Mouse (Mus musculus): Measurements from ENCODE around the gene Ccdc93. TPM values are rescaled to one million over a fixed set of nuclear protein-coding genes. Genes with fewer than 3 reads are reported as not detected.

Gene Ccdc93
- polyA plus RNA-seq, 1 experiment, result 2.6 TPM

DNA sequence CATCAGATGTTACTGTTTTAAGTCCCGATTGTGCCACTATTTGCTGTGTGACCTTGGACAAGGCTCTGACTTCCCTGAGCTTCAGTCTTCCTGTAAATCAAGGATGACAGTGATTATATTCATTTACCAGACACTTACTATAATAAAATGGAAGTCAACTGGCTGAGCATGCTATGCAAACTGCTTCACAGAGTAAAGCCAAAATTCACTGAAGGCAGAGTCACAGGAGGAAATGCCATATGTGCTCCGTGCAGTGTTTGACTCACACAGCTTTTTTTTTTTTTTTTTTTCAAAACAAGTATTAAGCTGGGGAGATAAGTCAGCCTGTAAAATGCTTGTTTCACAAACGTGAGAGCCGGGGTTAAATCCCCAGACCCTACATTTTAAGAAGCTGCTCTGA, 34.3 kb upstream of the Ccdc93 start:
- Histone ChIP-seq H3K9me3 (no peaks in the 10 kb centered on the region), H3K4me1 (peaks cover 17% of the 10 kb centered on the region), H3K4me3 (replicated peaks) (no peak overlapping the region), H3K27me3 (replicated peaks) (no peaks in the 10 kb centered on the region), H3K36me3 (replicated peaks; ENCODE audit: low read length) (no peaks in the 10 kb centered on the region)
- TF ChIP-seq FLI1 (IDR thresholded peaks at IDR 0.05; ENCODE audit: low read length) (no peak), GATA1 (IDR thresholded peaks at IDR 0.05; ENCODE audit: borderline replicate concordance, low read length) (no peak)

DNA sequence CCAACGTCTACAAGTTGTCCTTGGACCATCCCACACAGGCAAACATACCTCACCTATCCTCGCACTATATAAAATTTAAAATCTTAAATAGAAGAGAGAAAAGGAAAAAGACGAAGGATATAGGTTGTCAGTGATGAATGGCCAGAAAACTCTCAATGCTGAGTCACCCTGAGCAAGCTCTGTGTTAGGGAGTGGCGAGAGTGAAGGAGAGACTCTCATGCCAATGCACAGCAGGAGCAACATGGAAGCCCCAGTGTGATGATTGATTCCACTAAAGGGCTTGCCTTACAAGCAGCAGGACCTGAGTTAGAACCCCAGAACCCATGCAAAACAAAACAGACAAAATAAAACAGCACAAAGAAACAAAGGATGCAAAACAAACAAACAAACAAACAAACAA, 32.6 kb upstream of the Ccdc93 start:
- Histone ChIP-seq H3K4me3 (replicated peaks) (no peak overlapping the region), H3K4me1 (peaks cover 17% of the 10 kb centered on the region), H3K36me3 (replicated peaks; ENCODE audit: low read length) (no peaks in the 10 kb centered on the region), H3K27me3 (replicated peaks) (no peaks in the 10 kb centered on the region), H3K9me3 (no peaks in the 10 kb centered on the region)
- TF ChIP-seq FLI1 (IDR thresholded peaks at IDR 0.05; ENCODE audit: low read length) (no peak), GATA1 (IDR thresholded peaks at IDR 0.05; ENCODE audit: borderline replicate concordance, low read length) (no peak)

DNA sequence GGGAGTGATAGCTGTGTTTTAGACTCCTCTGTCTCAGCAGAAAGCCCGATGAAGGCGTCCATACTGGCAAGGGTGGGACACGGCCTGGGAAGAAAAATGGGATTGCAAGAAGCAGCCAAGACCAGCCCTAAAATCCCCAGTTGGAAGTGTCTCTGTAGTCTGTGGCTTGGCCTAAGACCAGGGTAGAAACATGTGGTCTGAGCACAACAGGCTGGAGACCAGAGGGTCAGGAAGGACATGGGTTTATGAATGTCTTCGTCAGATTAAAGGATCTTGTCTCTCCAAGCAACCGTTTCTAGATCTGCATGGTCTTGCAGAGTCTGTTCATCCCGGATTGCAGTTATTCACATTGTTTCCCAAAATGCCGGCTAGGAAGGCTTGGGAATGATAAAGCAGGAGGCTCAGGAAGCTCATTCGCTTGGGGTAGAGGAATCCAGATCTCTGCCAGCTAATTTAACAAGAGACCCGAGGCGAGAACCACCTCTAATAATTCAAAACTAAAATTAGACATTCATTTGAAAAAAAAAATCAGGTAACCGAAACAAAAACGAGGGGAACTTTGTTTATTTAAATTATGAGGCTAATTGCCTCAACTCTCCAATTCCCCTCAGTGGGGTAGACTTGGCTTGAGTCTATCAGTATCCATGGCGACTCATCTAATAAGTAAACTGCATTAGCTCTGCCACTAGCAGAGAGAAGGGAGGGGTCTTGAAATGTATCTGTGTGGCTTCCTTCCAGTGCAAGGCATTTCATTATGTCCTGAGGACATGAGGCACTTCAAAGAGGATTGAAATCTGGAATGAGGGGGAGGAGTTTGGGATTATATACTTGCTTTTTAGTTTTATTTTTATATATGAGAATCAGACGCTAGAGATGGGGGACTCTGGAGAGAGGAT, 31.6 kb upstream of the Ccdc93 start:
- H3K27me3 ChIP-seq (replicated peaks), result no peaks in the 10 kb centered on the region
- no peak overlapping the region for H3K4me3 ChIP-seq (replicated peaks)
- H3K9me3 ChIP-seq, result no peaks in the 10 kb centered on the region
- H3K36me3 ChIP-seq (replicated peaks; ENCODE audit: low read length), result no peaks in the 10 kb centered on the region
- no peak for TF ChIP-seq FLI1 (IDR thresholded peaks at IDR 0.05; ENCODE audit: low read length)
- H3K4me1 ChIP-seq, result peaks cover 17% of the 10 kb centered on the region

DNA sequence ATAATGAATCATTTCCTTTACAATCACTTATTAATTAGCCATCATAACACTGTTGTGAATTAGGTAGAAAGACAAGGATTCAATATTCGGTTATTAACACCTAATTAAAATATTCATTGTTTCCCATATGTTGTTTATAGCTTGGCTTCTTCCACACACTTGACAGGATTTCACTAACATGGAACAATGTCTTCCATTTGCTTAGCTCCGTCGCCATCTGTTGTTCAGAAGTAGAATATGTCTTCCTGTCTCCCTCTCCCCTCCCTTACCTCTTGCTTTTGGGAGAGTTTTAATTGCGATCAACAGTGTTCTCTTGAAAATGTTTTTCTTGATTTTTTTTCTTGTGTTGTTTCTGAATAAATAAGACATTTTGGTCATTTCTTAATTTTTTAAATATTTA, 30.6 kb upstream of the Ccdc93 start:
- Histone ChIP-seq H3K36me3 (replicated peaks; ENCODE audit: low read length) (no peaks in the 10 kb centered on the region), H3K4me3 (replicated peaks) (no peak overlapping the region), H3K9me3 (no peaks in the 10 kb centered on the region), H3K27me3 (replicated peaks) (no peaks in the 10 kb centered on the region), H3K4me1 (peaks cover 14% of the 10 kb centered on the region)
- TF ChIP-seq FLI1 (IDR thresholded peaks at IDR 0.05; ENCODE audit: low read length), result no peak
- TF ChIP-seq GATA1 (IDR thresholded peaks at IDR 0.05; ENCODE audit: borderline replicate concordance, low read length), result no peak

DNA sequence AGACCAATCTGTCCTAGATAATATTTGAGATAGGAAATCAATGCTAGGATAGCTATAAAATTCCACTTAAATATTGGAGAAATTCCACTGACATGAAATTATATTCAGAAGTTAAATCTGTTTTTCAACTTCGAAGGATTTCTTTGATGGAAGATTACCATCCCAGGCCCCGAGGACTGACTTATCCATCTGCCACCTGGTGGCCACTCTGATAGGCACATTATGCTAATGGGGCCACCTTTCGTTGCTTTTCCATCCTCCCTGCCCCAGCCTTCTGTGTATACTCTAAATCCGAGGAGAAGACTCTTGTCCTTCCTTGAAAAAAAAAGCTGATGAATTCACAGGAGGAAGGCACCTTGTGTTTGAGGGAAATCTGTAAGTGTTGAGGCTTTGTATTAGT, 11.8 kb upstream of the Ccdc93 start:
- Histone ChIP-seq H3K4me3 (replicated peaks) (no peak overlapping the region), H3K4me1 (no peaks in the 10 kb centered on the region), H3K36me3 (replicated peaks; ENCODE audit: low read length) (no peaks in the 10 kb centered on the region), H3K9me3 (peaks cover 16% of the 10 kb centered on the region), H3K27me3 (replicated peaks) (peaks cover 3% of the 10 kb centered on the region)
- TF ChIP-seq FLI1 (IDR thresholded peaks at IDR 0.05; ENCODE audit: low read length) (no peak), GATA1 (IDR thresholded peaks at IDR 0.05; ENCODE audit: borderline replicate concordance, low read length) (no peak)

DNA sequence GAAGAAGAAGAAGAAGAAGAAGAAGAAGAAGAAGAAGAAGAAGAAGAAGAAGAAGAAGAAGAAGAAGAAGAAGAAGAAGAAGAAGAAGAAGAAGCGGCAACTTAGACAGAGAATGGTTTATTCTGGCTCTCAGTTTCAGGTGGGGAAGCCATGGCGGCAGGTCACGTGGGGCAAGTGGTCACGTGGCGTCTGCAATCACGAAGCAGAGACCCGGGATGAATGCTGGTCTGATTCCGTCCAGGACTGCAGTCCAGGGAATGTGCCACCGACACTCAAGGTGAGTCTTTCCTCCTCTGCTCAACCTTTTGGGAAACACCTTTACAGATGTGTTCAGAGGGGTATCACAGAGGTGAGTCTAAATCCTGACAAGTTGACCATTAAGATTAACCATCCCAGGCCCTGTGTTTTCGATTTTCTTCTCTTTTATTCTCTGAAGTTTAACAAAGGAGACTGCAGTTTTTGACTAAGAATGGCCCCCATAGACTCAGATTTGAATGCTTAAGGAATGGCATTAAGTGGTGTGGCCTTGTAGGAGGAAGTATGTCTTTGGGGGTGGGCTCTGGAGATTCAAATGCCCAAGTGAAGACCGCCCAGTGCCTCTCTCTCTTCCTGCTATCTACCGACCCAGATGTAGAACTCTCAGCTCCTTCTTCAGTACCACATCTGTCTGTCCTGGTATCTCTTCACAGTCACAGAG, 11.1 kb upstream of the Ccdc93 start:
- Histone ChIP-seq H3K4me1 (no peaks in the 10 kb centered on the region), H3K4me3 (replicated peaks) (no peak overlapping the region), H3K36me3 (replicated peaks; ENCODE audit: low read length) (no peaks in the 10 kb centered on the region), H3K9me3 (peaks cover 16% of the 10 kb centered on the region), H3K27me3 (replicated peaks) (peaks cover 3% of the 10 kb centered on the region)
- no peak for TF ChIP-seq GATA1 (IDR thresholded peaks at IDR 0.05; ENCODE audit: borderline replicate concordance, low read length)
- TF ChIP-seq FLI1 (IDR thresholded peaks at IDR 0.05; ENCODE audit: low read length), result no peak

DNA sequence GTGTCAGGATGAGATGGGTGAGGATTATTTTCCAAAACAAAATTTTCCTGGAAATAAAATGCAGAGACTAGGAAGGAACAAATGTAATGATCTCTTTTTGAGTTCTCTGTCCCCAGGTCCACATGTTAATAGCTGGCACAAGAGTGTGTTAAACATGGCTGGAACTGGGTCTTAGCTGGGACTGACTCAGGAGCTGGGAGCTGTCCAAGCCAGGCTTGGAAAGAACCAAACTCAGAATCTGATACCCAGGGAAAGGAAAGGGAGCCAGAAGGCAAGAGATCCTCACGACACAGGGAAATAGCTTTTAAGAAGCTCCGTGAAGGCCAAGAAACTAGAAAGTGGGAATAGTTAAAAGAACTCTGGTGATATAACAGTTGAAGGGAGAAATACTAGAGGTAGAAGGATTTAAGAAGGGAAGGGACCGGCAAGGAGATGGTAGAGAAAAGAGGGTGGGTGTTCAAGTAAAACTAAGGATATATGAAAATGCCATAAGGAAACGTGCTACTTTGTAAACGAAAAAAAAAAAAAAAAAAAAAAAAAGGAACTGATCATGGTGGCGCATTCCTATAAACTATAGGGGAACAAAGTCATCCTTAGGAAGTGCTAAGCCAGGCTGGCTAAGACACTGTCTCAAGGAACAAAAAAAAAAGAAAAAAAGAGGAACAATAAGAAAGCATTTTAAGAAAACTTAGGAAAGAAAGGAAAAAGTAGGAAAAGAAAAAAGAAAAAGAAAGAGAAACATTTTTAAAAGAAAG, 489 bp upstream of the Ccdc93 start:
- no peak for TF ChIP-seq FLI1 (IDR thresholded peaks at IDR 0.05; ENCODE audit: low read length)
- no peak for TF ChIP-seq GATA1 (IDR thresholded peaks at IDR 0.05; ENCODE audit: borderline replicate concordance, low read length)
- no peaks in the 10 kb centered on the region for H3K27me3 ChIP-seq (replicated peaks)
- peaks cover 15% of the 10 kb centered on the region for H3K36me3 ChIP-seq (replicated peaks; ENCODE audit: low read length)
- no peaks in the 10 kb centered on the region for H3K9me3 ChIP-seq
- peak overlapping the region; percentile 97 for H3K4me3 ChIP-seq (replicated peaks)
- H3K4me1 ChIP-seq, result peaks cover 38% of the 10 kb centered on the region

DNA sequence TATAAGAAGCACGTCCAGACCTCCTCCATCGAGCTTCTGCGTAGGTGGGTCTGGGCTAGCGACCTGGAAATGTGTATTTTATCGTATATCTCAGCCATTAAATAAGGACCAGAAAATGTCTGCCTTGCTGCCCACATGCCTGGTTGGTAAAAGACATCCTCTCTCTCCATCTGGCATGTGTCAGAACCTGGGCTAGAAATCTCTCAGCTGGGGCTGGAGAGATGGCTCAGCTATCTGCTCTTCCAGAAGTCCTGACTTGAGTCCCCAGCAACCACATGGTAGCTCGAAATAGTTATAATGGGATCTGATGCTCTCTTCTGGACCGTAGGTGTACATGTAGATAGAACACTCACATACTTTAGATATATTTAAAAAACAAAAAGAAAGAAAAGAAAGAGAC, 5.1 kb downstream of the Ccdc93 start:
- H3K9me3 ChIP-seq, result no peaks in the 10 kb centered on the region
- no peak for TF ChIP-seq GATA1 (IDR thresholded peaks at IDR 0.05; ENCODE audit: borderline replicate concordance, low read length)
- no peak for TF ChIP-seq FLI1 (IDR thresholded peaks at IDR 0.05; ENCODE audit: low read length)

DNA sequence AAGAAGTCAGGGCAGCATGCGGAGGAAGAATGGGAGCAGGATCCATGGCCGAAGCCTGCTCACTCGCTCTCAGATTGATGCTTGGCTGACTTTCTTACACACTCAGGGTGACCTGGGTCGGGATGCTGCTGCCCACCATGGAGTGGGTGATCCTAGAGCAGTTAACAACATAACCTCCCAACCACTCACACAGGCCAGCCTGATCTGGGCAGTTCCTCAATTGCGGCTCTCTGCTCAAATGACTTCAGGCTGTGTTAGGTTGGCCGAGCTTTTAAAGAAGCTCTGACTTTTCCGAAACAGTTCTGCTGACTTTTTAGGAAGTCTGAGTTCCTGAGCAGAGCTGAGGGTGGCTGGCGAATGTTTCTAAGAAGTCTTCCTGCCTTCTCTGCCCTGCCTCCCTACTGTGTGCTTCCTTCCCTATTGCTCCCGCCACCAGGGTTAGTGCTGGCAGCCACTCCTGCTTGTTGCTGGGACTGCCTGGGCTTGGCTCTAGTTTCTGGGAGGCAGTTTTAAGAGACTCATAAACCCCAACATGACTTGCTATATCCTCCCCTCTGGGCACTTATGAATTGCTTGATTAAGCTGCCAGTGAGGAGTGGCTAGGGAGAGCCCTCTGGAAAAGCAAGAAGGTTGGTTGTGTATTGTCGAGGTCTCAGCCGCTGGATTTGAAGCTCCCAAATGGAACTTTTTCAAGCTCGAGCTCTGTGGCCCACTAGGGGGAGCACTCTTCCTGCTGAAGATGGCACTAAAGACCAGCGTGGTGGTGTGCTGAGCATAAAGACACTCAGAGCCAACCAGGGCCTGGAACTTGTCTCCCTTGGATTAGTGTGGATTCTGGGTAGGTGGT, 9.9 kb downstream of the Ccdc93 start:
- no peak for TF ChIP-seq FLI1 (IDR thresholded peaks at IDR 0.05; ENCODE audit: low read length)
- no peak for TF ChIP-seq GATA1 (IDR thresholded peaks at IDR 0.05; ENCODE audit: borderline replicate concordance, low read length)
- no peaks in the 10 kb centered on the region for H3K9me3 ChIP-seq
- H3K36me3 ChIP-seq (replicated peaks; ENCODE audit: low read length), result peaks cover 95% of the 10 kb centered on the region
- no peaks in the 10 kb centered on the region for H3K27me3 ChIP-seq (replicated peaks)
- H3K4me1 ChIP-seq, result no peaks in the 10 kb centered on the region
- H3K4me3 ChIP-seq (replicated peaks), result no peak overlapping the region

More for the DNA sequence above, 5.1 kb downstream of the Ccdc93 start:
- no peak overlapping the region for H3K4me3 ChIP-seq (replicated peaks)
- H3K4me1 ChIP-seq, result peaks cover 22% of the 10 kb centered on the region
- H3K36me3 ChIP-seq (replicated peaks; ENCODE audit: low read length), result peaks cover 65% of the 10 kb centered on the region
- H3K27me3 ChIP-seq (replicated peaks), result no peaks in the 10 kb centered on the region

All from megakaryocyte, embryonic 14.5 days (primary cell).